Mouse (Mus musculus) urinary bladder, adult 18-20 months (tissue): Measurements from ENCODE around the gene Tmem246.
A peak's percentile ranks its signal among the peaks of the same experiment; 100 is the strongest.

Source experiments
- DNase-seq, 2 experiments: peaks; one replicate each; pipeline ENCODE4 v3.0.0; 2022; ENCODE audit warnings: low spot score in 2 of 2, mixed read lengths in 2 of 2

The Tmem246 gene

DNA sequence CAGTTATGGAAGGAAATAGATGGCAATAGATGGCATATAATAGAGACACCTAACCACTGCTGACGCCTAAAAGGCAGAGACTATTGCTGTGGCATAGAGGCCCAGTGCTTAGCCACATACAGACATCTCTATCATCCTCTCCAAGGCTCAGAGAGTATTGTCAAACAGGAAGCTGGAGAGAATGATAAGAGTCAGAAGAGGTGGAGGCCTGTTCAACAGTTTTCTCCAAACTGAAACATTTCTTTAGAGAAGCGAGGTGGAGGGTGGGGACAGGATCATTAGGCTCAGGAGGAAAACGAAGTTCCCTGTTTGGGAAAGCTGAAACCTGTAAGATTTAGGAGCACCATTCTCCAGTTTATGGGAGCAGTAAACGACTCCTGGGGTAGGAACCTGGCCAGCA, 16.4 kb downstream of the Tmem246 start:
- no peak for DNase-seq

- DNase-seq, result no peak
These were observed 25.5 kb downstream of the Tmem246 start for GRCm38 (mm10) chr4:49572194-49572593.

- DNase-seq, result peak; percentile 38 to 54
These were observed 30.1 kb downstream of the Tmem246 start for GRCm38 (mm10) chr4:49567613-49568012.

GRCm38 (mm10) chr4:49559915-49560772, 37.5 kb downstream of the Tmem246 start:
- no peak for DNase-seq

GRCm38 (mm10) chr4:49558181-49558580, 39.5 kb downstream of the Tmem246 start:
- no peak for DNase-seq

- no peak for DNase-seq
These were observed 40.3 kb downstream of the Tmem246 start for GRCm38 (mm10) chr4:49557375-49557774.

GRCm38 (mm10) chr4:49553380-49553779, 44.3 kb downstream of the Tmem246 start:
- DNase-seq, result no peak

DNA sequence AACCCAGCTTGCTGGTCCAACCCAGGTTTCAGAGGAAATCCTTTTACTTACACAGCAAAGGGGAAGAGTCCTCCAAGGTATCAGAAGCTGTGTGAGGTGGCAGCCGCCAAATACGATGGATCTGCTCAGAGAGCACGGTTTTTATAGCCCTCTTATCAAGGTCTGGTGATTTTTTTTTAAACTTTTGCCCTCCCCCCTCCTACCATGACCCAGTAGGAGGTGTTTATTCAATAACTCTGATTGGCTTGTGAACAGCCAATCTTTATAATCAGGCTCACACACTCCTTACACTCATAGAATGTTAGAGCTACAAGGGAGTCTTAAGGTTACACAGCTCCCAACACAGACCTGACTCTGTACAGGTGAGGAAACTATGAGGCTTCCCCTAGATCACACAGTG, 48.3 kb downstream of the Tmem246 start, which contains the start of gene Aldob:
Aldob (minus strand) TSS at position 164 of the 400 bp plus-strand sequence.
- no peak for DNase-seq

DNA sequence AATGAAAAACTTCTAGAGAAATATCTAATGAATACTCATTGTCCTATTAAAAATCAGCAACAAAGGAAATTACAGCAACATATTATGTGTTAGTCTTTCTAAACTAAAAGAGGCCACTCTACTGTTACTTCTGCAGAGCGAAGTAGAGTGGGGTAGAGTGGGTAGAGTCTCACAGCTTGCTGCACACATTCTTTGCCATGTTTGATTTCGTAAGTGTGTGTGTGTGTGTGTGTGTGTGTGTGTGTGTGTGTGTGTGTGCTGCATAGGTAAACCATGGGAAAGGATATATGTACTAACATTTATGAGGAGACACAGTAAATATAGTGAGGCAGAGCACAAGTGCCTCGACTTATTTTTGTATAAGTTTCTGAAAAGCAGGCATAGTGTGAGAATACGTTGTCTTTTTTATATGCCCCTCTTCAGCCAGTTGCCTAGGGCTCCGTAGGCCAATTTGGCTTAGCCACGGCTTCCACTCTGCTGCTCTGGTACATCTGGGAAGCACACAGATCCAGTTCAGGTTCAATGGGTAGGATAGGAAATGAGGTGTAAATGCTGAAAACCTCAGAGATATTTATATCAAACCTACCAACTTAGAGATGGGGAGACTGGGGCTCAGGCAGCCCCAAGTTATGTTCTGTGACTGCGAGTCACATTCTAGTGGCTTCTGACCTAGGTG, 50.0 kb downstream of the Tmem246 start:
- no peak for DNase-seq

DNA sequence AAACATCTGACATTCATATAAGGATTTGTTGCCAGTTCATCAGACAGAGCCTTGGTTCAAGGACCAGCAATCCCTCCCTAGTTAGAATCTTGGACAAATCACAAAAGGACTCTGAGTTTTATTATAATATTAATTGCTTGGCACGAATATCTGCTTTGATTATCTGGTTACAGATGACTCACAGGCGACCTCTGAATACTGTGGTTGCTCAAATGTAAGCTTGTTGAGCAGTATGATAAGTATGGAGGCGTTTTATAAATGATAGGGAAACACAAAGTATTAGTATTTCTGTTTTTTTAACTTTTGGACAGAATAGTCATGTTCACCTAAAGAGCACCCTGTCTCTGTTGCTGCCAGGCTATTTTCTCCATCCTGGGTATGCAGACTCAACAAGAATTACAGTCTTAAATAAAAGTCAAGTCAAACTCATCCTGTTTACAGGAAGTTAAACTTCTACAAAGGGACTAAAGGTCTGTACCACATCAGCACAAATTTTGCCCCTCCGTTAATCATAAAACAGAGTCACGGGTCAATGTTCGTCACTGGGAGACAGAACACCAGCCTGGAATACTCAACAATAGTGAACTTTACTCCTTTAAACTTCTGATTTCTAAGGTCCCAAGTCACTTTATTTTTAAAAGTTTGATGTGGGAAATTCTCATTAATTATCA, 50.7 kb downstream of the Tmem246 start:
- DNase-seq, result no peak

DNA sequence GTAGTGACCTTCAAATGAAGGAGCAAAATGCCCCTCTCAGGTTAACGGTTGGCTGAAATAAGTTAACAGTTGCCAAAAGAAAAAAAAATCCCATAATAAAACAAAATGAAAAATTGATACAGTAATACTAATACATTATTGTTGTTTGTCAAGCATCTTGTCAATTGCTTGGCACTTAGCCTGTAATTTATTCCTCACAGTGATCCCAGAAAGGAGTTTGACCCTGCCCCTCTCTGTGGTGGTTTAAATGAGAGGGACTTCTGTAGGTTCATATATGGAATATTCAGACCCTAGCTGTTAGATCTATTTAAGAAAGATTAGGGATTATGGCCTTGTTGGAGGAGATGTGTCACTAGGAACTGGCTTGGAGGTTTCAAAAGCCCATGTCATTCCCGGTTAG, 51.6 kb downstream of the Tmem246 start:
- DNase-seq, result no peak

GRCm38 (mm10) chr4:49540966-49541365, 56.7 kb downstream of the Tmem246 start:
- DNase-seq, result no peak

GRCm38 (mm10) chr4:49539665-49540064, 58.0 kb downstream of the Tmem246 start:
- DNase-seq, result no peak

DNA sequence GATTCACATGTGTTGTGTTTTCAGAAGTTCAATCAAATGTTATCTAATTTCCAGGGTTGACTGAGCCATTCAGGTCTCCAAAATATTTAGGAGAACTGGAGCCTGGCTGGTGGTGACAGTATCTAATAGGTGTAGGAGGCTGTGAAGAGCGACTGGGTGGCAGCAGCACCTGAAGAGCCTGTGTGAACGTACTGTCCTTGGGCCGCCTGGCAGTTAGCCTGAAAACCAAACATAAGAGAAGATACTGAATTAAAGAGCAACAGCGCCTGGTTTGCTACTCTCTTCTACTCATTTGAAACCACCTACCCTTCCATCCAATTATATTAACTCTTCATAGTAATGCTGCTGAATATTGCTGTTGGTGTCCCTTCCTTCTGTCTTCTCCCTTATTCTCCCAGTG, 61.0 kb downstream of the Tmem246 start:
- DNase-seq, result no peak

GRCm38 (mm10) chr4:49535675-49536294, 61.9 kb downstream of the Tmem246 start:
- no peak for DNase-seq

DNA sequence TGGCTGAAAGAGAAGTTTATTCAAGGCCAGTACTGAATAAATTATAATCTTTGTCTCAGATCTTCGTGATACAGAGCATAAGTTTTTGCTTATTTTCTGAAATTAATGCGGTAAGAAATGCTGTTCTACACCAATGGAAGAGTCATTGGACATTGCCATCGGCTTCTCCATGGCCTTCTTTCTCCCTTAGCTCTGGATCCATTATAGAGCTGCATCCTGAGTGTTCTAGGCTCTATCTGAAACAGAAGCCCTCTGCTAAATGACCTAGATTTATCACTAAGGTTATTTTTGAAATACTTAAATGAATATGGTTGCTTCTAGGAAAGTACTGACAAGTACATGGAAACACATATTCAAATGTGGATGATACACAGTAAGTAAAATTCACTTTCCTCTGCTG, 62.6 kb downstream of the Tmem246 start:
- DNase-seq, result no peak
